Mouse (Mus musculus) ovary, postnatal 10 days (tissue): ENCODE results near the gene Larp1b.
A peak's percentile ranks its signal among the peaks of the same experiment; 100 is the strongest.

Experiments used
- DNase-seq: peaks from one replicate; pipeline ENCODE4 v3.0.0; 2022; ENCODE audit warnings: low spot score

Larp1b gene

DNA sequence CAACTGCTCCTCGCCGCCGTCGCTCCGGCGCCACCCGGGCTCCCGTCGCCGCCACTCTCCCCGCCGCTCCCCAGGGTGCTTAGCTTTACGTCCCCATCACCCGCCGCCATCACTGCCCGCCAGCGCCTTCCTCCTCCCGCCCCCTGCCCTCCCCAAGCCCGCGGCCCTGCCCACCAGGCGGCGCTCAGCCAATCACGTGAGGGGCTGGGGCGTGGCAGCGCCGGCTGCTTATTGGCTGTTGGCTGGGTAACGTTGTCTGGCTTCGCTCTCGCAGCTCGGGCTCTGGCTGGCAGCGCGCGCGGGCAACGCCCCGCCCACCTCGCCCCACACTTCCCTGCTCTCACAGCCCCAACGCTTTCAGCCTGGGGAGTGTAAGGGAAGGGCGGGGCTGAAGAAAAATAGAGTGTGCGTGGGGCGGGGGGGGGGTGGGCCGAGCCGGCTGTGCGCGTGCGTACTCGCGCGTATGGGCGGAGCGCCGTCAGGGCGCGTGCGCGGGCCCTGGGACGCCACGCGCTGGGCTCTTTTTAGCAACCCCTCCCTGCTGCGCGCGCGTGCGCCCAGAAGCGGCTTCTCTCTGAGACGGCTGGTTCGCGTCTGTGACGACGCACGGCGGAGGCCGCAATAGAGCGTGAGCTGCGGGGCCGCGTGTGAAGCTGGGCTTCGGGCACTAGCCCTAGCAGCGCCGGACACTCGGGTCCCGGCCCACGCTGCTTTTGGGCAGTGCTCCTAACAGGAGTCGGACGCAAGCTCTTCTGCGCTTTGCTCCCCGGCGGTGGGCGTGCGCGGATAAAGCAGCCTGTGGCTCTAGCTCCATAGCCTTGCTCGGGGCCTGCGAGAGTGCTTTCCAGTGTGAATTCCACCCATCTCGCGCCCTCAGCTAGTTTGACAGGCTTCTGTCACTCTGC is 133.5 kb downstream of the Larp1b start, which contains the start of gene Pgrmc2:
Gene Pgrmc2 (minus strand): TSS at position 162 of the 905 bp plus-strand sequence.
- DNase-seq = peak; percentile 96

DNA sequence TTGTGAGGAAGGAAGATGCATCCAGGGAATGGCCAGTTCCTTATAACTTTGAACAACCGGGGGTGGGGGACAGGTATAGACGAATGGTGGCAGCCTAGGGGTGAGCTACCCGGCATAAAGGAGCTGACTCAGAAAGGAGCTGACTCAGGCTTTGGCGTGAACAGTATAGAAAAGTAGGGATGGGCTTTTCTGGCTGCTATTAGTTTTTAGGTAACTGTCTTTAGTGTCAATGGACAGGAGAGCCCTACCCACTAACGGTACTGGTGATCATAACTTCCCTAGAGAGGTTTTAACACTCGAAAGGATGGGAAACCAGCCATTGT is 134.1 kb downstream of the Larp1b start:
- no peak for DNase-seq

DNA sequence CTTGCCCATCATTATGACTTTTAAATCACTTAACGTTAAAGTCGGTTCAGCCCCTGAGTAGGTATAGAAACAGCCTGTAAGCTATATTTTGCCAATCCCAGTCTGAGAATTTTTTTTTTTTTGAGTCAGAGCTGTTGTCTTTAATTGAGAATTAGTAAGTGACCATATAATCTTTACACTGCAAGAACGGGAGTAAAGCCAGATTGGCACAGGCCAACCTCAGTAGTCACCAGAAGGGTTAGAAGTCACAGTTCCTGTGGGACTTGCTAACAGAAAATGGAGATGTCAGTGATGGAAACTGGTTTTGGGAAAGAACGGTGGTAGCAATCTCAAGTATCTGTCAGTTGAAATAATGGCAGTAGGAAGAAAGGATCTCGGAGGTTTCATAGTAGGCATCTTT is 134.8 kb downstream of the Larp1b start:
- DNase-seq = no peak

DNA sequence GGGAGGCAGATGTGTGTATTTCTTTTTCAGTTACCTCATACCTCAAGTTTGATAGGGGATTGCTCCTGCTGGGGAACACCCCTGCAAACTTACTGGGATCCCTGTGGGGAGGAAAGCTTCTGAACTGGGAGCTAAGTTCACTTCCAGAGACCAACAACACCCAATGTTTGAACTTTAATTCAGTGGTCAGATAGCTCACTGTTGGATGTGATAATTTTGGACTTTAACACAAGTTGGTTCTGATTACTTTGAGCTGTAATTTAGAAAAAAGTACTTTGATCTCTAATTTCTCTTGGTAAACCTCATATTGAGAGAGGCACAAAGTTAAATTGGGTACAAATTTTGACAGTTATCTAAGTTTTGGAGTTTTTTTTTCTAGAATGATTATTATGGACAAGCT is 137.4 kb downstream of the Larp1b start:
- DNase-seq = no peak
